Mouse (Mus musculus) cortical plate, adult 2 months (tissue): ENCODE measurements at regions not wholly inside any gene's neighbourhood (a gene's known extent, or its start where the extent isn't known, plus 50 kb on each side); places are given as distances from the start of the nearest gene placed in this dataset.

Source experiments
- CTCF ChIP-seq: fragments of 200-500 bp; IDR thresholded peaks from 2 replicates; pipeline ENCODE4 v1.5.1; 2011; ENCODE audit warnings: mild to moderate bottlenecking, control low read depth, low read length; ENCODE audit not compliant: insufficient read depth; ENCODE audit errors: extremely low read depth
- POLR2A ChIP-seq: fragments of 200-500 bp; IDR thresholded peaks from 2 replicates; pipeline ENCODE4 v1.6.1; 2011; ENCODE audit warnings: mild to moderate bottlenecking, low read length, control low read depth; ENCODE audit not compliant: insufficient read depth; ENCODE audit errors: extremely low read depth

GRCm38 (mm10) chr1:152258258-152258657 is 128.2 kb downstream of the Tsen15 start:
- no peak for TF ChIP-seq CTCF
- TF ChIP-seq POLR2A, result no peak
